In genomic region chr12:116231612-116232011, GRCm38 (mm10) we compare ENCODE assay signal across 8 mouse cellular contexts. TPM values are rescaled to one million over a fixed set of nuclear protein-coding genes. Genes with fewer than 3 reads are reported as not detected.
DNase-seq lines count a peak whose midpoint lies in the region; ATAC-seq lines count a peak whose summit lies in the region.

No protein-coding gene starts in this region.

- DNase-seq in cerebellum, postnatal 14 days, result peak; percentile 21 to 52
- peak; percentile 5 to 11 for DNase-seq in thymus, postnatal 36 days
- DNase-seq in thymus, postnatal 10 days (ENCODE audit: low spot score in 2 of 2), result no peak
- DNase-seq in kidney, adult 8-10 months, result peak; percentile 68 to 90
- DNase-seq in ovary, postnatal 14 days (ENCODE audit: low spot score), result peak; percentile 50

- ATAC-seq in cerebellum, adult (ENCODE audit: insufficient number of reproducible peaks, low FRiP score, low TSS enrichment), result no peak
- no peak for ATAC-seq in inflammation-experienced regulatory T-cells, adult 6 months
- no peak for ATAC-seq in activated CD4-positive, CD25-positive, alpha-beta regulatory T cell, adult 4 months

RNA-seq across cellular contexts. Expression of gene Wdr60, which starts 31.2 kb away (rescaled TPM):
- 1 to 10 TPM in 2 of 3 experiments, not detected in 1; 1.2 to 1.9 TPM for polyA plus RNA-seq in inflammation-experienced regulatory T-cells, adult 6 months (2017; shearing (Covaris generic))
- under 1 TPM; 0.38 to 0.75 TPM for polyA plus RNA-seq in activated CD4-positive, CD25-positive, alpha-beta regulatory T cell, adult 4 months (2017; shearing (Covaris generic))

RNA-seq across cellular contexts. Expression of gene Gm11027, which starts 43.6 kb away (rescaled TPM):
- polyA plus RNA-seq in inflammation-experienced regulatory T-cells, adult 6 months (2017; shearing (Covaris generic)), result 1 to 10 TPM in 1 of 3 experiments, not detected in 2; 2.2 TPM
- not detected for polyA plus RNA-seq in activated CD4-positive, CD25-positive, alpha-beta regulatory T cell, adult 4 months (2017; shearing (Covaris generic))

RNA-seq across cellular contexts. Expression of gene Esyt2, which starts 49.4 kb away (rescaled TPM):
- 10 to 100 TPM; 42.0 to 63.3 (median 61.0) TPM for polyA plus RNA-seq in inflammation-experienced regulatory T-cells, adult 6 months (2017; shearing (Covaris generic))
- 10 to 100 TPM; 43.2 to 55.5 TPM for polyA plus RNA-seq in activated CD4-positive, CD25-positive, alpha-beta regulatory T cell, adult 4 months (2017; shearing (Covaris generic))

Comparison
In these comparisons a context has a peak if more than half of its experiments do, and no peak if none do; other contexts are left out.
1. DNase-seq: peak in cerebellum, postnatal 14 days (2 of 2), thymus, postnatal 36 days (2 of 2), kidney, adult 8-10 months (2 of 2) and ovary, postnatal 14 days (single experiment); none in thymus, postnatal 10 days (0 of 2).